Mouse (Mus musculus) ES-Bruce4 (cell line): Measurements from ENCODE around the gene Tpcn1. TPM values are rescaled to one million over a fixed set of nuclear protein-coding genes. Genes with fewer than 3 reads are reported as not detected.

Experiments used
- H3K27ac ChIP-seq: 2 replicates; pipeline ENCODE4 v1.5.1; 2012; ENCODE audit warnings: low read length, inconsistent platforms; ENCODE audit not compliant: insufficient read depth
- H3K27me3 ChIP-seq: 2 replicates; pipeline ENCODE4 v1.6.1; 2012; ENCODE audit warnings: mild to moderate bottlenecking, low read length, inconsistent platforms; ENCODE audit not compliant: control insufficient read depth, poor library complexity, insufficient read depth, severe bottlenecking
- H3K36me3 ChIP-seq: 2 replicates; pipeline ENCODE4 v1.6.1; 2012; ENCODE audit warnings: inconsistent platforms, mild to moderate bottlenecking, low read length, moderate library complexity; ENCODE audit not compliant: control insufficient read depth, poor library complexity, insufficient read depth, severe bottlenecking
- H3K4me1 ChIP-seq: one replicate; pipeline ENCODE4 v1.8.1; 2011; ENCODE audit warnings: low read length; ENCODE audit not compliant: control insufficient read depth, insufficient read depth
- H3K4me3 ChIP-seq: 2 replicates; pipeline ENCODE4 v1.5.1; 2011; ENCODE audit warnings: low read depth, mild to moderate bottlenecking, low read length
- H3K9ac ChIP-seq: 2 replicates; pipeline ENCODE4 v1.6.1; 2012; ENCODE audit warnings: low read depth, mild to moderate bottlenecking, inconsistent platforms; ENCODE audit not compliant: poor library complexity, severe bottlenecking
- H3K9me3 ChIP-seq: replicated peaks from 2 replicates; pipeline ENCODE4 v1.6.1; 2012; ENCODE audit warnings: mild to moderate bottlenecking, low read length, inconsistent platforms; ENCODE audit not compliant: control insufficient read depth, poor library complexity, insufficient read depth, severe bottlenecking
- CTCF ChIP-seq: IDR thresholded peaks from one replicate; pipeline ENCODE4 v1.8.1; 2011; ENCODE audit warnings: low read depth, low read length
- EP300 ChIP-seq: IDR thresholded peaks from 2 replicates; pipeline ENCODE4 v1.6.1; 2011; ENCODE audit warnings: low read depth, low read length; ENCODE audit not compliant: insufficient read depth
- POLR2A ChIP-seq: IDR thresholded peaks from one replicate; pipeline ENCODE4 v1.8.1; 2011; ENCODE audit warnings: low read length; ENCODE audit not compliant: insufficient read depth
- polyA plus RNA-seq: library from polyadenylated mRNA; stranded (reverse); fragments of >200 nt; gene quantifications from 2 replicates; pipeline ENCODE4 v1.2.4, GENCODE M21; 2011; ENCODE audit warnings: low read depth; ENCODE audit not compliant: missing spikeins, insufficient read depth, insufficient read length

The Tpcn1 gene
- polyA plus RNA-seq, 1 experiment: 13.2 TPM

GRCm38 (mm10) chr5:120612822-120613604 lies 24.5 kb upstream of the Tpcn1 start:
- Histone ChIP-seq H3K27me3 (no peaks in the 10 kb centered on the region), H3K9me3 (no peaks in the 10 kb centered on the region), H3K4me3 (peak overlapping the region; percentile 98), H3K9ac (peak overlapping the region; percentile 69), H3K27ac (peak overlapping the region; percentile 38; the same call in 1 of the 2 replicates), H3K36me3 (peaks cover 4% of the 10 kb centered on the region), H3K4me1 (no peaks in the 10 kb centered on the region)
- peak; percentile 65 for TF ChIP-seq POLR2A
- TF ChIP-seq EP300: no peak
- no peak for TF ChIP-seq CTCF

- Histone ChIP-seq H3K9me3 (no peaks in the 10 kb centered on the region), H3K9ac (peak within 1 kb of the TSS; percentile 69), H3K4me1 (no peaks in the 10 kb centered on the region), H3K27ac (peak within 1 kb of the TSS; percentile 38; the same call in 1 of the 2 replicates), H3K27me3 (no peaks in the 10 kb centered on the region), H3K36me3 (peaks cover 3% of the 10 kb centered on the region; the same call in 1 of the 2 replicates), H3K4me3 (peak within 1 kb of the TSS; percentile 98)
- peak; percentile 73 for TF ChIP-seq EP300
- TF ChIP-seq POLR2A: peak; percentile 48
- no peak for TF ChIP-seq CTCF
These were observed 24.0 kb upstream of the Tpcn1 start, which contains the start of the genes Rita1 and Ddx54 for GRCm38 (mm10) chr5:120612442-120612821. Rita1 (minus strand) TSS chr5:120612589. Ddx54 (plus strand) TSS chr5:120612739.

GRCm38 (mm10) chr5:120611416-120611815 lies 22.9 kb upstream of the Tpcn1 start:
- H3K27ac ChIP-seq: no peak overlapping the region
- no peak for TF ChIP-seq EP300
- TF ChIP-seq POLR2A: no peak
- TF ChIP-seq CTCF: no peak
- no peaks in the 10 kb centered on the region for H3K36me3 ChIP-seq
- H3K9ac ChIP-seq: peak overlapping the region; percentile 24
- peak overlapping the region; percentile 76 for H3K4me3 ChIP-seq
- no peaks in the 10 kb centered on the region for H3K9me3 ChIP-seq
- H3K4me1 ChIP-seq: no peaks in the 10 kb centered on the region
- H3K27me3 ChIP-seq: no peaks in the 10 kb centered on the region

GRCm38 (mm10) chr5:120610906-120611305 lies 22.4 kb upstream of the Tpcn1 start:
- Histone ChIP-seq H3K27ac (no peak overlapping the region), H3K27me3 (no peaks in the 10 kb centered on the region), H3K4me3 (no peak overlapping the region), H3K36me3 (no peaks in the 10 kb centered on the region), H3K4me1 (peaks cover 3% of the 10 kb centered on the region), H3K9me3 (no peaks in the 10 kb centered on the region), H3K9ac (no peak overlapping the region)
- no peak for TF ChIP-seq CTCF
- no peak for TF ChIP-seq EP300
- no peak for TF ChIP-seq POLR2A

GRCm38 (mm10) chr5:120609246-120609775 lies 20.8 kb upstream of the Tpcn1 start:
- H3K9ac ChIP-seq: no peak overlapping the region
- no peaks in the 10 kb centered on the region for H3K36me3 ChIP-seq
- H3K27me3 ChIP-seq: no peaks in the 10 kb centered on the region
- peaks cover 3% of the 10 kb centered on the region for H3K4me1 ChIP-seq
- no peaks in the 10 kb centered on the region for H3K9me3 ChIP-seq
- no peak overlapping the region for H3K27ac ChIP-seq
- H3K4me3 ChIP-seq: no peak overlapping the region
- TF ChIP-seq CTCF (no peak), EP300 (no peak), POLR2A (no peak)

GRCm38 (mm10) chr5:120607335-120607734 lies 18.9 kb upstream of the Tpcn1 start:
- H3K36me3 ChIP-seq: no peaks in the 10 kb centered on the region
- no peaks in the 10 kb centered on the region for H3K9me3 ChIP-seq
- H3K27ac ChIP-seq: no peak overlapping the region
- TF ChIP-seq CTCF (no peak), EP300 (no peak), POLR2A (no peak)
- no peaks in the 10 kb centered on the region for H3K27me3 ChIP-seq
- no peak overlapping the region for H3K4me3 ChIP-seq
- H3K4me1 ChIP-seq: peaks cover 3% of the 10 kb centered on the region
- H3K9ac ChIP-seq: no peak overlapping the region
